In the genomic region with DNA sequence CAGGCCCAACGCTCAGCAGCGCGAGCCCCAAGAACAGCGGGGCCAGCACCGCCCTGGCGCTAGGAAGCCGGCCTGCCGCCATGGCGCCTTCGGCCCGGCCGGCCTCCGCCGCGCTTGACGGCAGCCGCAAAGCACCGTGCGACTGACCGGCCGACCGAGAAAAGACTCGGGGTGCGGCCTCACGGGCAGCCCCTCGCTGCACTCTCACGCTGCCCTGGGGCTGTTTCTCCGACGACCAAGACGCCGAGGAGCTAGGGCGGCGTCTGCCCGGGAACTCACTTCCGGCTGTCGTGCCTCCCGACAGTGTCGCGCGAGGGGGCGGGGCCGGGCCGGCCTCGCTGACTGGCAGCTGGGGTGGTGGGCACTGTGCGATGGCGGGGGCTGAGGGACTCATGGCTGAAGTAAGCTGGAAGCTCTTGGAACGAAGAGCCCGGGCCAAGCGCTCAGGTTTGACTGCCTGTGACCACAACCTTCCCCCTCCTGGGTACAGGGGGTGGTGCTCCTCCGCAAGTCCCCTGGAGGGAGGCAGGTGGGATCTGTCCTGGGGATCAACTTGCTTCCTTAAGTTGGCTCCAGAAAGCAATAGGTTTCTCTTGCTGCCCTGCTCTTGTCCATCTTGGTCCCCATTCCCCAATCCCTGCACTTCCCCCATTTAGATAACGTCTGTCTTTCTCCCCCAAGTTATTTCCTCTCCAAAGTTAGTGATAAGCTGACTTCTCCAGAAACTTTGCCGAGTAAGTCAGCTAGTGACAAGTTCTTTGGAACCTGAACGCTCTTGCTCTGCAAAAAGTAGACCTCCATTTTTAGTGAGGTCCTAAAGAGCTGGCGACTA, we compare ENCODE assay signal across 8 mouse cellular contexts. TPM values are rescaled to one million over a fixed set of nuclear protein-coding genes. Genes with fewer than 3 reads are reported as not detected.
A peak's percentile ranks its signal among the peaks of the same experiment; 100 is the strongest.
DNase-seq lines count a peak whose midpoint lies in the region; ATAC-seq lines count a peak whose summit lies in the region.

Gene Itfg1 (minus strand): TSS at position 265 of the 832 bp plus-strand sequence.
Gene Phkb (plus strand): TSS at position 303 of the 832 bp plus-strand sequence.

- H3K4me2 ChIP-seq in hindbrain, embryonic 12.5 days (replicated peaks) = peak within 1 kb of the TSS; percentile 67

- under 1% methylated on average over 54 of the region's 54 CpGs for WGBS in hindbrain, embryonic 12.5 days

- H3K27ac ChIP-seq in hindbrain, embryonic 12.5 days = peak within 1 kb of the TSS; percentile 97

- H3K36me3 ChIP-seq in hindbrain, embryonic 12.5 days = peaks cover 8% of the 10 kb centered on the region

- DNase-seq in Muller cell, postnatal 12 days (ENCODE audit: inconsistent ontology term) = peak; percentile 95
- DNase-seq in cerebellum, adult 9-11 months = peak; percentile 87
- DNase-seq in frontal cortex, postnatal 10 days (ENCODE audit: low spot score in 2 of 2) = peak; percentile 86 to 91
- DNase-seq in layer of hippocampus, postnatal 14 days (ENCODE audit: low spot score in 2 of 2) = peak; percentile 90 to 94
- peak; percentile 90 for DNase-seq in lung, postnatal 14 days
- peak; percentile 64 for DNase-seq in retina, adult 2 months (ENCODE audit: low read depth, low spot score)
- peak; percentile 92 for DNase-seq in thymus, postnatal 36 days

- peaks cover 17% of the 10 kb centered on the region for H3K4me1 ChIP-seq in hindbrain, embryonic 12.5 days

- H3K9me3 ChIP-seq in hindbrain, embryonic 12.5 days (replicated peaks) = no peaks in the 10 kb centered on the region

- ATAC-seq in hindbrain, embryonic 12.5 days (ENCODE audit: low FRiP score) = peak; percentile 98

- H3K4me3 ChIP-seq in hindbrain, embryonic 12.5 days = peak within 1 kb of the TSS; percentile 93

- H3K27me3 ChIP-seq in hindbrain, embryonic 12.5 days = no peaks in the 10 kb centered on the region

- peak within 1 kb of the TSS; percentile 88 for H3K9ac ChIP-seq in hindbrain, embryonic 12.5 days

RNA-seq across cellular contexts. Expression of gene Itfg1, which starts in this region (rescaled TPM):
- 126 and 133 TPM in 2 replicates for polyA plus RNA-seq in hindbrain, embryonic 12.5 days (2016; fragmentation: Nextera tagmentation; extraction: Ambion mirVana)
- total RNA-seq in layer of hippocampus, postnatal 14 days (2021) = 100 to 1,000 TPM; 164 to 166 TPM

RNA-seq across cellular contexts. Expression of gene Phkb, which starts in this region (rescaled TPM):
- polyA plus RNA-seq in hindbrain, embryonic 12.5 days (2016; fragmentation: Nextera tagmentation; extraction: Ambion mirVana) = 44.5 and 55.3 TPM in 2 replicates
- total RNA-seq in layer of hippocampus, postnatal 14 days (2021) = 10 to 100 TPM; 29.1 to 31.4 TPM

Comparison
In these comparisons a context has a peak if more than half of its experiments do, and no peak if none do; other contexts are left out.
1. Peak in every context shown above with its lines: DNase-seq, ATAC-seq, H3K4me3 ChIP-seq and H3K27ac ChIP-seq.